Mouse (Mus musculus) olfactory bulb, adult 2 months (tissue): ENCODE measurements around the gene Dusp1. TPM values are rescaled to one million over a fixed set of nuclear protein-coding genes. Genes with fewer than 3 reads are reported as not detected.

ENCODE experiments used
- H3K27ac ChIP-seq: fragments of 200-500 bp; 2 replicates; pipeline ENCODE4 v1.5.1; 2012; ENCODE audit warnings: low read depth, low read length; ENCODE audit not compliant: insufficient read depth
- H3K4me1 ChIP-seq: fragments of 200-500 bp; 2 replicates; pipeline ENCODE4 v1.6.1; 2012; ENCODE audit warnings: low read length; ENCODE audit not compliant: control insufficient read depth, insufficient read depth
- H3K4me3 ChIP-seq: fragments of 200-500 bp; 2 replicates; pipeline ENCODE4 v1.5.1; 2012; ENCODE audit warnings: mild to moderate bottlenecking, low read depth, low read length, moderate library complexity; ENCODE audit not compliant: insufficient read depth
- CTCF ChIP-seq: fragments of 200-500 bp; IDR thresholded peaks from 2 replicates; pipeline ENCODE4 v1.5.1; 2012; ENCODE audit warnings: low read depth, mild to moderate bottlenecking, low read length, moderate library complexity; ENCODE audit not compliant: insufficient read depth
- POLR2A ChIP-seq: fragments of 200-500 bp; IDR thresholded peaks from 2 replicates; pipeline ENCODE4 v1.6.1; 2012; ENCODE audit warnings: mild to moderate bottlenecking, low read depth, low read length, moderate library complexity; ENCODE audit not compliant: insufficient read depth
- WGBS: fragments of 180-500 bp; shearing (Covaris S2); methylation state at CpG from one replicate; pipeline ENCODE4 v1.1.7; 2018; 5-methylcytosine and 5-hydroxymethylcytosine counted together
- polyA plus RNA-seq: library from polyadenylated mRNA; stranded (reverse); fragments of >200 nt; gene quantifications from 2 replicates; pipeline ENCODE4 v1.2.4, GENCODE M21; 2012; ENCODE audit warnings: low replicate concordance; ENCODE audit not compliant: missing spikeins, insufficient read depth, insufficient read length

The Dusp1 gene
- polyA plus RNA-seq, 1 experiment = not detected

DNA sequence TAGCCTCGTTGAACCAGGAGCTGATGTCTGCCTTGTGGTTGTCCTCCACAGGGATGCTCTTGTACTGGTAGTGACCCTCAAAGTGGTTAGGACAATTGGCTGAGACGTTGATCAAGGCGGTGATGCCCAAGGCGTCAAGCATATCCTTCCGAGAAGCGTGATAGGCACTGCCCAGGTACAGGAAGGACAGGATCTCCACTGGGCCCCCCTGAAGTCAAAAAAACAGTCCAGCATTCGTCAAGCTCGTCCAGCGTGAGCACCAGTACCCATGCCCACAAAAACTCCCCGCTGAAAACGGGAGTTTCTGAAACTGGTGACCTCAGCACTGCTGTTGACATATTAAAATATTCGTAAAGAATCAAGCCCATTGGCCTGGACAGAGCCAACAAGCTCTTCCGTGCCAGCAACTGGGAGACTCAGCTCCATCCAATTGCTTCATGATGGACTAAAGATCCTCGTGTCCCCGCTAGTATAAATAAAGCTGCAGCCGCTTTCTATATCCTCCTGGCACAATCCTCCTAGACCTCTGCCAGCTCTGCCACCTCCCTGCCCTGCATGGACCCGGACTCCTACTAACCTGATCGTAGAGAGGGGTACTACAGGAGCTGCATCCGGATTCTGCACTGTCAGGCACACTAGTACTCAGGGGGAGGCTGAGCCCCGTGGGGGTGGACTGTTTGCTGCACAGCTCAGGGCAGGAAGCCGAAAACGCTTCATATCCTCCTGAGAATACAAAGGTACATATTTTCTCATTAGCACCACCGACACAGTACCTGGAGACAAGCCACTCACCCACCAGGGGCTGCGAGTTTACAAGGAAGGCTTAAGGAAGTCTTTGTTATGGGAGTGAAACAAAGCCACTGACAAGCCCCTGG lies 54.7 kb downstream of the Dusp1 start:
- H3K4me1 ChIP-seq = peaks cover 37% of the 10 kb centered on the region

DNA sequence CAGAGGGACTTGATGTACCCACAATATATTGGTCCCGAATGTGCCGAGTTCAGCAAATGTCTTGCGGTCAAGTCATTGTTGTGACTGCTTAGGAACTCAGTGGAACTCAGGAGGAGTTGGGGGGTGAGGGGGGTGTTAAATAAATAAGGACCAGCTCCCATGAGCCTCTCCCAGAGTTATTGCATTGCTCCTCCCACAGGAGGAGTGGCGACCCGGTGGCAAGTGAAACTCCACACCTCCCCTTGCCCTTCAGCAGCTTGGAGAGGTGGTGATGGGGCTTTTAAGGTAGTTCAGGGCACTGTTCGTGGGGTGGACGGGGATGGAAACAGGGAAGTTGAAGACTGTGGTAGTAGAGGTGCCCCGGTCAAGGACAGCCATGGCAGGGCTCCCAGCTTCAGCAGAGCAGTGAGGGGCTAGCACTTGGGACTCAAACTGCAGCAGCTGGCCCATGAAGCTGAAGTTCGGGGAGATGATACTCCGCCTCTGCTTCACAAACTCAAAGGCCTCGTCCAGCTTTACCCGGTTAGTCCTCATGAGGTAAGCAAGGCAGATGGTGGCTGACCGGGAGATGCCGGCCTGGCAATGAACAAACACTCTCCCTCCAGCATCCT lies 55.8 kb downstream of the Dusp1 start:
- Histone ChIP-seq H3K4me3 (peak overlapping the region; percentile 66), H3K4me1 (peaks cover 27% of the 10 kb centered on the region), H3K27ac (peak overlapping the region; percentile 93; the same call in 1 of the 2 replicates)
- WGBS = 52% methylated on average over 14 of the region's 14 CpGs
- TF ChIP-seq CTCF (no peak), POLR2A (no peak)

More for the DNA sequence above, 54.7 kb downstream of the Dusp1 start:
- H3K27ac ChIP-seq = peak overlapping the region; percentile 93
- WGBS = 12% methylated on average over 24 of the region's 24 CpGs
- TF ChIP-seq CTCF (no peak), POLR2A (no peak)
- peak overlapping the region; percentile 66 for H3K4me3 ChIP-seq

DNA sequence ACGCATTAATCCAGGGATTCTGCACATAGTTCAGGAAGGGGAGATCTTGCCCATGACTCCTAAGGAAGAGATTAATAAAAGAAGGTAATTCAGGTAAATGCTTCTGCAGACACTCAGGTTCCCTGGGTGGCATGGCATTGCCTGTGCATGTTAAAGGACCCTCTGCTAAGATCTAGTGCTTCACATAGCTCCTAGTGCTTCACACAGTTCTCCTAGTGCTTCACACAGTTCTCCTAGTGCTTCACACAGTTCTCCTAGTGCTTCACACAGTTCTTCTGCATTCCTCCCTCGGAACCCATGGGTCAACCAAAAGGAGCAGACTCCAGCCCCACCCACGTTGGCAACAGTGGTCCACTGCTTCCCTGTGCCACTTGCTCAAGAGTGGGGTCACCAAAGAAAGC lies 56.7 kb downstream of the Dusp1 start:
- Histone ChIP-seq H3K4me3 (no peak overlapping the region), H3K27ac (no peak overlapping the region), H3K4me1 (peaks cover 26% of the 10 kb centered on the region)
- WGBS = 72% methylated on average over 3 of the region's 3 CpGs
- TF ChIP-seq CTCF (no peak), POLR2A (no peak)

GRCm38 (mm10) chr17:26503981-26504671 lies 57.8 kb downstream of the Dusp1 start:
- WGBS = 11% methylated on average over 11 of the region's 11 CpGs
- Histone ChIP-seq H3K4me1 (peaks cover 26% of the 10 kb centered on the region), H3K4me3 (no peak overlapping the region), H3K27ac (peak overlapping the region; percentile 82)
- TF ChIP-seq POLR2A (no peak), CTCF (no peak)

DNA sequence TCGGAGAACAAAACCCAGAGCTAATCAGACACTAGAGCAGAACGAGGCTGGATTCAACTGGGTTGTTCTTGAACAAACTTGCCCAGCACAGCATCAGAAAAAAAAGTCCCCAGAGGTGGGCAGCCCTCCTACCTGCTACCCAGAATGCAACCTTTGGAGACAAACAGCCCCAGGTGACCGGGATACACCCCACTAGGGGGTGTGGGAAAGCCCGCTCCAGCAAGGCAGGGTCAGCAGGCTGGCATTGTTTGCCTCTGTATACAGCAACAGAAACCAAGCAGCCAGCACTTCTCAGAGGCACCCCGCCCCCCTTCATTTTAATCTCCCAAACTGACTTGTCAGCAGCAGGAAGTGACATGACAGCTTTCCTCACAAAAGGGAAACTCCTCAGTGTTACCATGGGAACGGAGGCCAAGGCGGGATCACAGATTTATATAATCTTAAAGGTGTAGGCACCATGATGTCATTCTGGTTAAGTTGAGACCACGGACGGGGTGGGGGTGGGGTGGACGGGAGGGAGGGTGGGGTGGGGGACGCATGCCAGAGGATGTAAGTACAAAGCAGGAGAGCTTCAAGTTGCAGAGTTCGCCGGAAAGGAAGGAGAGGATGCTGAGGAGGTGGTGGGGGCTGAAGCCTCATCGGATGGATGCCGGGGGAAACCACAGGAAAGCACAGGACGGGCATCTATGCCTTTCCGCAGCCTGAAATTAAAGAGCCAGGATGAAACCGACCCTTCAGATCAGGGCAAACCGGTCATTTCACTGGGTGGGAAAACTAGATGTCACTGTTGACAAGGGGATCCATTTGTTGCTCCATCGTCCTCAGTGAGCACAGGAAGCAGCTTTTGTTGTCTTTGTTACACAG lies 58.9 kb downstream of the Dusp1 start:
- no peak for TF ChIP-seq CTCF
- TF ChIP-seq POLR2A = no peak
- WGBS = 5% methylated on average over 20 of the region's 20 CpGs
- Histone ChIP-seq H3K4me3 (peak overlapping the region; percentile 9), H3K4me1 (peaks cover 26% of the 10 kb centered on the region), H3K27ac (peak overlapping the region; percentile 82)

- peaks cover 26% of the 10 kb centered on the region for H3K4me1 ChIP-seq
- 87% methylated on average over 5 of the region's 5 CpGs for WGBS
- no peak for TF ChIP-seq CTCF
- TF ChIP-seq POLR2A = no peak
- no peak overlapping the region for H3K4me3 ChIP-seq
- H3K27ac ChIP-seq = no peak overlapping the region
Measured at GRCm38 (mm10) chr17:26501826-26502225, 60.1 kb downstream of the Dusp1 start.

DNA sequence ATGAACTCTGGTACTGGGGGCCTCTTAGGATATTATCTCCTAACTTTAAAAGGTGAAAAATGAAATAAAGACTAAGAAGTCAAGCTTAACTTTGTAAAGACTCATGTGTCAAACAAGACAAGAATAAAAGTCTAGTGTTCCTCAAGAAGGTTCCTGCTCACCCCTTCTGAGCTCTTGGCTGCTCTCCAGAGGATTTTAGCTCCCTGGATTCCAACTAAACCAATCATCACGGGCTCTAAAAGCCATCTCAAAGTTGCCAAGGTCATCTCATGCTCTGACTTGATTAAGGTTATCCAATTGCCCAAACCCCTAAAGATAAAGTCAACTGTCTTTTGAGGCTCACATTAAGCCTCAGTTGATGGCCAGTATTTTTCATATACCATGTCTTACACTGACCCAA lies 63.3 kb downstream of the Dusp1 start:
- H3K27ac ChIP-seq = no peak overlapping the region
- 47% methylated on average over 1 of the region's 1 CpGs for WGBS
- no peak for TF ChIP-seq CTCF
- TF ChIP-seq POLR2A = no peak
- H3K4me1 ChIP-seq = peaks cover 10% of the 10 kb centered on the region
- no peak overlapping the region for H3K4me3 ChIP-seq

GRCm38 (mm10) chr17:26497416-26497923 lies 64.5 kb downstream of the Dusp1 start:
- peaks cover 3% of the 10 kb centered on the region; the same call in 1 of the 2 replicates for H3K4me1 ChIP-seq
- H3K4me3 ChIP-seq = no peak overlapping the region
- WGBS = 55% methylated on average over 5 of the region's 5 CpGs
- no peak overlapping the region for H3K27ac ChIP-seq
- TF ChIP-seq CTCF (no peak), POLR2A (no peak)
